Mouse (Mus musculus): ENCODE data around the gene Babam2. TPM values are rescaled to one million over a fixed set of nuclear protein-coding genes. Genes with fewer than 3 reads are reported as not detected.

Gene Babam2
- polyA plus RNA-seq, 1 experiment from 2014 or later, result 35.4 TPM

GRCm38 (mm10) chr5:31997189-31997954, 299.9 kb downstream of the Babam2 start:
- Histone ChIP-seq H3K9me3 (no peaks in the 10 kb centered on the region), H3K27ac (no peak overlapping the region), H3K9ac (replicated peaks) (no peak overlapping the region), H3K4me1 (replicated peaks) (0 out of 2 replicates have a peak, but pooled peaks cover 6% of the 10 kb centered on the region), H3K4me2 (no peak overlapping the region), H3K4me3 (replicated peaks) (no peak overlapping the region), H3K36me3 (no peaks in the 10 kb centered on the region), H3K27me3 (no peaks in the 10 kb centered on the region)
- no peak for ATAC-seq (ENCODE audit: insufficient number of reproducible peaks, insufficient read depth, low FRiP score, low TSS enrichment, low read depth)
- WGBS, result 34% methylated on average over 4 of the region's 4 CpGs

GRCm38 (mm10) chr5:31998806-31999205, 301.3 kb downstream of the Babam2 start:
- WGBS, result 77% methylated on average over 2 of the region's 2 CpGs
- no peak for ATAC-seq (ENCODE audit: insufficient number of reproducible peaks, insufficient read depth, low FRiP score, low TSS enrichment, low read depth)
- no peaks in the 10 kb centered on the region for H3K36me3 ChIP-seq
- H3K27ac ChIP-seq, result no peak overlapping the region
- no peaks in the 10 kb centered on the region for H3K27me3 ChIP-seq
- no peak overlapping the region for H3K4me2 ChIP-seq
- 0 out of 2 replicates have a peak, but pooled peaks cover 6% of the 10 kb centered on the region for H3K4me1 ChIP-seq (replicated peaks)
- H3K9me3 ChIP-seq, result no peaks in the 10 kb centered on the region
- no peak overlapping the region for H3K9ac ChIP-seq (replicated peaks)
- no peak overlapping the region for H3K4me3 ChIP-seq (replicated peaks)

- 0 out of 2 replicates have a peak, but pooled peaks cover 6% of the 10 kb centered on the region for H3K4me1 ChIP-seq (replicated peaks)
- 45% methylated on average over 3 of the region's 3 CpGs for WGBS
- H3K4me2 ChIP-seq, result no peak overlapping the region
- H3K4me3 ChIP-seq (replicated peaks), result no peak overlapping the region
- no peak overlapping the region for H3K9ac ChIP-seq (replicated peaks)
- no peak overlapping the region for H3K27ac ChIP-seq
- H3K36me3 ChIP-seq, result no peaks in the 10 kb centered on the region
- no peaks in the 10 kb centered on the region for H3K9me3 ChIP-seq
- H3K27me3 ChIP-seq, result no peaks in the 10 kb centered on the region
- ATAC-seq (ENCODE audit: insufficient number of reproducible peaks, insufficient read depth, low FRiP score, low TSS enrichment, low read depth), result no peak
Observed at GRCm38 (mm10) chr5:32000076-32000475, 302.6 kb downstream of the Babam2 start.

- no peak overlapping the region for H3K4me3 ChIP-seq (replicated peaks)
- H3K9ac ChIP-seq (replicated peaks), result no peak overlapping the region
- ATAC-seq (ENCODE audit: insufficient number of reproducible peaks, insufficient read depth, low FRiP score, low TSS enrichment, low read depth), result no peak
- 86% methylated on average over 9 of the region's 9 CpGs for WGBS
- no peaks in the 10 kb centered on the region for H3K27me3 ChIP-seq
- no peak overlapping the region for H3K27ac ChIP-seq
- H3K36me3 ChIP-seq, result no peaks in the 10 kb centered on the region
- 0 out of 2 replicates have a peak, but pooled peaks cover 6% of the 10 kb centered on the region for H3K4me1 ChIP-seq (replicated peaks)
- H3K4me2 ChIP-seq, result no peak overlapping the region
- no peaks in the 10 kb centered on the region for H3K9me3 ChIP-seq
Observed at GRCm38 (mm10) chr5:32001266-32001665, 303.8 kb downstream of the Babam2 start.

- H3K9me3 ChIP-seq, result no peaks in the 10 kb centered on the region
Observed at GRCm38 (mm10) chr5:32001771-32002170, 304.3 kb downstream of the Babam2 start.

GRCm38 (mm10) chr5:32008401-32008800, 310.9 kb downstream of the Babam2 start:
- H3K4me1 ChIP-seq (replicated peaks), result no peaks in the 10 kb centered on the region
- no peak overlapping the region for H3K4me3 ChIP-seq (replicated peaks)
- no peak for ATAC-seq (ENCODE audit: insufficient number of reproducible peaks, insufficient read depth, low FRiP score, low TSS enrichment, low read depth)

More at GRCm38 (mm10) chr5:32001771-32002170, 304.3 kb downstream of the Babam2 start:
- Histone ChIP-seq H3K4me3 (replicated peaks) (no peak overlapping the region), H3K4me2 (no peak overlapping the region), H3K36me3 (no peaks in the 10 kb centered on the region), H3K27ac (no peak overlapping the region), H3K27me3 (no peaks in the 10 kb centered on the region), H3K4me1 (replicated peaks) (0 out of 2 replicates have a peak, but pooled peaks cover 6% of the 10 kb centered on the region), H3K9ac (replicated peaks) (no peak overlapping the region)
- ATAC-seq (ENCODE audit: insufficient number of reproducible peaks, insufficient read depth, low FRiP score, low TSS enrichment, low read depth), result no peak
- WGBS, result 57% methylated on average over 3 of the region's 3 CpGs

GRCm38 (mm10) chr5:32010056-32010455, 312.6 kb downstream of the Babam2 start:
- no peak for ATAC-seq (ENCODE audit: insufficient number of reproducible peaks, insufficient read depth, low FRiP score, low TSS enrichment, low read depth)
- H3K9ac ChIP-seq (replicated peaks), result no peak overlapping the region
- no peak overlapping the region for H3K4me3 ChIP-seq (replicated peaks)
- no peak overlapping the region for H3K27ac ChIP-seq
- no peaks in the 10 kb centered on the region for H3K4me1 ChIP-seq (replicated peaks)
- H3K27me3 ChIP-seq, result no peaks in the 10 kb centered on the region
- WGBS, result 79% methylated on average over 4 of the region's 4 CpGs
- H3K4me2 ChIP-seq, result no peak overlapping the region
- no peaks in the 10 kb centered on the region for H3K36me3 ChIP-seq
- H3K9me3 ChIP-seq, result no peaks in the 10 kb centered on the region

More at GRCm38 (mm10) chr5:32008401-32008800, 310.9 kb downstream of the Babam2 start:
- no peak overlapping the region for H3K4me2 ChIP-seq
- H3K9me3 ChIP-seq, result no peaks in the 10 kb centered on the region
- H3K27me3 ChIP-seq, result no peaks in the 10 kb centered on the region
- H3K9ac ChIP-seq (replicated peaks), result no peak overlapping the region
- no peaks in the 10 kb centered on the region for H3K36me3 ChIP-seq
- WGBS, result 81% methylated on average over 3 of the region's 3 CpGs
- no peak overlapping the region for H3K27ac ChIP-seq

GRCm38 (mm10) chr5:32013053-32013452, 315.6 kb downstream of the Babam2 start:
- Histone ChIP-seq H3K4me2 (no peak overlapping the region), H3K27ac (no peak overlapping the region), H3K36me3 (no peaks in the 10 kb centered on the region), H3K4me3 (replicated peaks) (no peak overlapping the region), H3K4me1 (replicated peaks) (no peaks in the 10 kb centered on the region), H3K9me3 (no peaks in the 10 kb centered on the region), H3K9ac (replicated peaks) (no peak overlapping the region), H3K27me3 (no peaks in the 10 kb centered on the region)
- WGBS, result 76% methylated on average over 2 of the region's 2 CpGs
- no peak for ATAC-seq (ENCODE audit: insufficient number of reproducible peaks, insufficient read depth, low FRiP score, low TSS enrichment, low read depth)

GRCm38 (mm10) chr5:32014786-32015185, 317.3 kb downstream of the Babam2 start:
- no peak for ATAC-seq (ENCODE audit: insufficient number of reproducible peaks, insufficient read depth, low FRiP score, low TSS enrichment, low read depth)
- no peaks in the 10 kb centered on the region for H3K4me1 ChIP-seq (replicated peaks)
- H3K9me3 ChIP-seq, result no peaks in the 10 kb centered on the region
- H3K27ac ChIP-seq, result no peak overlapping the region
- no peaks in the 10 kb centered on the region for H3K27me3 ChIP-seq
- H3K4me2 ChIP-seq, result no peak overlapping the region
- H3K36me3 ChIP-seq, result no peaks in the 10 kb centered on the region
- H3K4me3 ChIP-seq (replicated peaks), result no peak overlapping the region
- 92% methylated on average over 7 of the region's 7 CpGs for WGBS
- H3K9ac ChIP-seq (replicated peaks), result no peak overlapping the region

GRCm38 (mm10) chr5:32015949-32016478, 318.5 kb downstream of the Babam2 start:
- Histone ChIP-seq H3K4me2 (no peak overlapping the region), H3K9me3 (no peaks in the 10 kb centered on the region)
- 75% methylated on average over 9 of the region's 9 CpGs for WGBS

GRCm38 (mm10) chr5:32017686-32018085, 320.2 kb downstream of the Babam2 start:
- WGBS, result 80% methylated on average over 3 of the region's 3 CpGs
- Histone ChIP-seq H3K27me3 (no peaks in the 10 kb centered on the region), H3K36me3 (no peaks in the 10 kb centered on the region), H3K4me2 (no peak overlapping the region), H3K4me1 (replicated peaks) (no peaks in the 10 kb centered on the region), H3K4me3 (replicated peaks) (no peak overlapping the region), H3K27ac (no peak overlapping the region), H3K9me3 (no peaks in the 10 kb centered on the region), H3K9ac (replicated peaks) (no peak overlapping the region)
- ATAC-seq (ENCODE audit: insufficient number of reproducible peaks, insufficient read depth, low FRiP score, low TSS enrichment, low read depth), result no peak

More at GRCm38 (mm10) chr5:32015949-32016478, 318.5 kb downstream of the Babam2 start:
- H3K4me1 ChIP-seq (replicated peaks), result no peaks in the 10 kb centered on the region
- no peaks in the 10 kb centered on the region for H3K36me3 ChIP-seq
- H3K9ac ChIP-seq (replicated peaks), result no peak overlapping the region
- ATAC-seq (ENCODE audit: insufficient number of reproducible peaks, insufficient read depth, low FRiP score, low TSS enrichment, low read depth), result no peak
- H3K4me3 ChIP-seq (replicated peaks), result no peak overlapping the region
- no peaks in the 10 kb centered on the region for H3K27me3 ChIP-seq
- H3K27ac ChIP-seq, result no peak overlapping the region
